Mouse (Mus musculus): Measurements from ENCODE around the gene Ddx51. TPM values are rescaled to one million over a fixed set of nuclear protein-coding genes. Genes with fewer than 3 reads are reported as not detected.

The Ddx51 gene
- 17.9 and 21.2 TPM in 2 replicates for polyA plus RNA-seq (2015; fragmentation: Nextera tagmentation; extraction: Ambion mirVana)

DNA sequence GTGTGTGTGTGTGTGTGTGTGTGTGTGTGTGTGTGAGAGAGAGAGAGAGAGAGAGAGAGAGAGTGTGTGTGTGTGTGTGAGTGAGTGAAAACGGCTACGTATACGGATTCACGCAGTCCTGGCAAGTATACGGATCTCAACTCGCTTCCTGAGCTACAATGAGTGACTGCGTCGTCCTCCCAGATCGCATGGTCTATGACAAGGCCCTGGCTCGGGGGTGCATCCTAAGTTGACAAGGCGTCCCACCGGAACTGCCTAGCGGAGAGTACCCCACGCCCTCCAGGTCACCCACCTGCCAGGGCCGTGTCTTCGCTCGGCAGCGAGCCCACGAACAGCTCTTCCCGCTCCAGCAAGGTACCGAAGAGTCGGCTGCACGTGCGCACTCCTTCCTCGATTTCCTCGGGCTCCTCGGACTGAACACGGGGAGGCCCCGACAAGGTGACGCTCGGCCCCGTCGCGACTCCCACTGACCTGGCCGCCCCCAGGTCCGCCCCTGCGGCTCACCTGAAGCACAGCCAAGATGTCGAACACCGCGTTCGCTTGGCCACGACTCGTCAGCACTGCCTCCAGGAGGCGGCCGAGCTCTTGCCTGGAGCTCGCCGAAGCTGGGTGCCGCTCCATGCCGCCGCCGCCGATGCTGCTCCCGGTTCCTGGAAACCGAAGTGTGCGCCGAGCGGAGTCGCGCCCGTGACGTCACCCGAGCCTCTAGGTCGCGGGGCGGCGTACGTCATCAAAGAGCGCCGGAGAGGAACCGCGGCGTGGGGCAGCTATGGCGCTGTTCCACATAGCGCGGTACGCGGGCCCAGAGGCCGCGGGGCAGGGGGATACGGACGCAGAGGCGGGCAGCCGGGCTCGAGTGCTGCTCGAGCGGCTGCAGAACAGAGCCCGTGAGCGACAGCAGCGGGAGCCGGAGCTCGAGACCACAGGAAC lies at the start of gene Ddx51, which contains the start of gene Noc4l:
Ddx51 (plus strand) TSS at position 733 of the 930 bp plus-strand sequence.
Noc4l (minus strand) TSS at position 699 of the 930 bp plus-strand sequence.
- no peak within 1 kb of the TSS for H3K27ac ChIP-seq
- peak; percentile 88 for ATAC-seq
- H3K4me2 ChIP-seq, result peak within 1 kb of the TSS; percentile 91
- peak within 1 kb of the TSS; percentile 98 for H3K4me3 ChIP-seq
- WGBS, result 1% methylated on average over 91 of the region's 91 CpGs
- H3K9ac ChIP-seq, result peak within 1 kb of the TSS; percentile 85
- H3K36me3 ChIP-seq (ENCODE audit: poor library complexity, severe bottlenecking), result peaks cover 74% of the 10 kb centered on the region
- no peaks in the 10 kb centered on the region for H3K27me3 ChIP-seq
- no peaks in the 10 kb centered on the region for H3K9me3 ChIP-seq (replicated peaks)
- peaks cover 18% of the 10 kb centered on the region for H3K4me1 ChIP-seq

DNA sequence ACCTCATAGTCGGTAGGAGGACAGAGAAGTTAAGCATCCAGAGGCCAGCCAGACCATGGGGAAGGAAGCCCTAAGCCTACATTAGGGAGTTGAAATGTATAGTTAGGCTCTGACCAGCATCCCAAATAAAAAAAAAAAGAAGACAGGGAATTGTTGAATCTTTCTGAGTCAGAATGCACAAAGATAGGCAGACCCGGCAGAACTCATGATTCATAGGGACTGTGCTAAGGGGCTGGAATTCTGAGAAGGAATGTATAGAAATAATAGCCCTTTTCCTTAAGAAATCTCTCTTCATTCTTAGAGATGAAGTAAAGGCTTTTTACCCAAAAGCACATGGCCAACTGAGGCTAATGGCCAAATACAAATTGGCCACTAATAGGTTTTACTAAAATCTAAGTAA lies 48.9 kb upstream of the Ddx51 start:
- Histone ChIP-seq H3K4me1 (no peaks in the 10 kb centered on the region), H3K4me2 (no peak overlapping the region), H3K9ac (no peak overlapping the region), H3K4me3 (no peak overlapping the region), H3K9me3 (replicated peaks) (no peaks in the 10 kb centered on the region), H3K27me3 (peaks cover 11% of the 10 kb centered on the region), H3K27ac (no peak overlapping the region), H3K36me3 (ENCODE audit: poor library complexity, severe bottlenecking) (no peaks in the 10 kb centered on the region)
- no peak for ATAC-seq
- WGBS, result 94% methylated on average over 2 of the region's 2 CpGs

DNA sequence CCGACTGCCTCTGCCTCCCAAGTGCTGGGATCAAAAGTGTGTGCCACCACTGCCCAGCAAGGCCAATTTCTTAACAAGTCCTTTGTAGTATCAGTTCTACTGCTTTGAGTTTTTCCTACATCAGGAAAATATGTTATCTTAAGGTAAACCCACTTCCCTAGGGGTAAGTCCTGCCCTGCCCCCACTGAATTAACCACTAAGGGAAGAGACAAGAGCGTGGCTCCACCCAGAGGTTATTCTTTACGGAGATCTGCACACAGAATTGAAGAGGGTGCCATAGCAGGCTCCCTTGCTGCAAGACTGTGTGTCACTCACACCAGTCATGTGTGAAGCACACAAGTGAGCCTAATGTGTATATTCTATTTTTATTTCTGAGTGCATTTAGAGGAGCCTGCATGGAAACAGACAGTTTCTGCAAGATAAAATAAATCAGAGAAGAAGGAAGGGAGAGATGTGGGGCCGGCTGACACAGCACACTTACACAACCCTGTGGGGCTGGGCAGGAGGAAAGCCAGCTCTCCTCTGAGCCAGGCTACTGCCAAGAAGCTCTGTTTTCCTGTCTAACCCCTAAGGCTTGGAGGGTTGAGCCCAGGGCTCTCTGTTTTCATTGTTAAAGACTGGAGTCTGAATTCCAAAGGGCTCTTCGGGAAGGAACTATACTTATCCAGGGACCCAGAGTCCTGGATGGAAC lies 47.6 kb upstream of the Ddx51 start:
- H3K27me3 ChIP-seq, result peaks cover 13% of the 10 kb centered on the region
- no peak overlapping the region for H3K4me2 ChIP-seq
- no peaks in the 10 kb centered on the region for H3K9me3 ChIP-seq (replicated peaks)
- ATAC-seq, result no peak
- no peaks in the 10 kb centered on the region for H3K36me3 ChIP-seq (ENCODE audit: poor library complexity, severe bottlenecking)
- H3K4me3 ChIP-seq, result no peak overlapping the region
- H3K9ac ChIP-seq, result no peak overlapping the region
- 65% methylated on average over 5 of the region's 5 CpGs for WGBS
- H3K4me1 ChIP-seq, result peaks cover 3% of the 10 kb centered on the region; the same call in 1 of the 2 replicates
- no peak overlapping the region for H3K27ac ChIP-seq

DNA sequence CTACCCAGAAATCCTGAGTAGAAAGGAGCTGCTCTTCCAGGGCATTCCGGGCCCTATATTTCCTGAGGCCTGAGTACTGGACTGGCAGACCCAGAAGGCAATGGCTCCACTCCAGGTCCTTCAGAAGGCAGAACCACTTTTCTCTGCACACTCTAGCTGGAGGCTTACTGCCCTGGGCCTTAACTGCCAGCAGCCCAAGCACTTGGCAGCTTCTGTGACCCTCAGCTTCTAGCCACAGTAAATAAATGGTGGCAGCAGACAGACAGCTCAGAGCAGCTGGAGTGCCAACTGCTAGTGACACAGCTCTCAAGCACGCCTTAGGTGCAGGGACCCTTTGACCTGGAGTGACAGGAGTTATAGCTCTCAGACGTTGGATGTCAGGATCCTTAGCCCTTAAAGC lies 45.5 kb upstream of the Ddx51 start:
- H3K9ac ChIP-seq, result no peak overlapping the region
- H3K27me3 ChIP-seq, result peaks cover 13% of the 10 kb centered on the region
- WGBS, result 79% methylated on average over 3 of the region's 3 CpGs
- no peak overlapping the region for H3K27ac ChIP-seq
- H3K9me3 ChIP-seq (replicated peaks), result no peaks in the 10 kb centered on the region
- H3K4me2 ChIP-seq, result no peak overlapping the region
- no peak for ATAC-seq
- H3K4me3 ChIP-seq, result no peak overlapping the region
- H3K4me1 ChIP-seq, result peaks cover 3% of the 10 kb centered on the region; the same call in 1 of the 2 replicates
- H3K36me3 ChIP-seq (ENCODE audit: poor library complexity, severe bottlenecking), result no peaks in the 10 kb centered on the region

DNA sequence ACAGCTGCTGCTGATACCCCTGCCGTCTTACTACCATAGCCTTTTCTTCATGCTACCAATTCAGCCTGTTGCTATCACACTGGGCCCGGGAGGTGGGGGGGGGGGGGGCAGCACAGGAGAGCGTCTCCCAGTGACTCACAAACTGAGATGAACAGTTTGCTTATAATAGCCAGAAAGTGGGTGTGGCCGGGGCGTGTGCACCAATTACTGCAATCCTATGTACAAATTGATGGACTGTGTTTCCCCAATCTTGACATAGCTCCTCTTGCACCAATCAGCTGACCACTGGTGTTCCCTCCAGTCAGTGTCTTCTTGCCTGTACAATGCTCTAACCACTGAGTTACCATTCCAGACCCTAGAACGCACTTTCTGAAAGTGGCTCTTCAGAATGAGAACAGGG lies 44.9 kb upstream of the Ddx51 start:
- Histone ChIP-seq H3K4me3 (no peak overlapping the region), H3K4me2 (no peak overlapping the region), H3K4me1 (peaks cover 3% of the 10 kb centered on the region; the same call in 1 of the 2 replicates), H3K9ac (no peak overlapping the region), H3K36me3 (ENCODE audit: poor library complexity, severe bottlenecking) (no peaks in the 10 kb centered on the region), H3K9me3 (replicated peaks) (no peaks in the 10 kb centered on the region), H3K27me3 (peaks cover 13% of the 10 kb centered on the region), H3K27ac (no peak overlapping the region)
- ATAC-seq, result no peak
- WGBS, result 73% methylated on average over 6 of the region's 6 CpGs

DNA sequence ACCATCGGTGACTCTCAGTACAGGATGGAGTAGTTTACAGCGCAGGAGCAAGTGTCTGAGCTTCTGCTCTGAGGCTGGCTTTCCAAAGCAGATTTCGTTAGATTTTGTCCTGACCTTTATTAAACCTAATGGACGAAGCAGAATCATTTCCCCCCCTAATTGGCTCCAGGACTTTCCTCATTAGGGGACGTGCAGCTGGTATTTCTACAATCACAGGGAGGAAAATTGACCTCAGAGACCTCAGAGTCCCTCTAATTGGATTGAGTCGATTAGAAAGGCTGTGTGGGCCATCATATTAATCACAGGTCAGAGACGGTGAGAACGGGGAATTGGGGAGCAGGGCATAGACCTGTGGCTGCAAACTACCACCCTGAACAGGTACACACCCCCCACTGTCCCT lies 44.3 kb upstream of the Ddx51 start:
- ATAC-seq, result no peak
- 23% methylated on average over 8 of the region's 8 CpGs for WGBS
- H3K4me3 ChIP-seq, result no peak overlapping the region
- H3K9me3 ChIP-seq (replicated peaks), result no peaks in the 10 kb centered on the region
- no peak overlapping the region for H3K27ac ChIP-seq
- H3K9ac ChIP-seq, result no peak overlapping the region
- no peaks in the 10 kb centered on the region for H3K36me3 ChIP-seq (ENCODE audit: poor library complexity, severe bottlenecking)
- H3K4me2 ChIP-seq, result no peak overlapping the region
- peaks cover 3% of the 10 kb centered on the region; the same call in 1 of the 2 replicates for H3K4me1 ChIP-seq
- H3K27me3 ChIP-seq, result peaks cover 13% of the 10 kb centered on the region

DNA sequence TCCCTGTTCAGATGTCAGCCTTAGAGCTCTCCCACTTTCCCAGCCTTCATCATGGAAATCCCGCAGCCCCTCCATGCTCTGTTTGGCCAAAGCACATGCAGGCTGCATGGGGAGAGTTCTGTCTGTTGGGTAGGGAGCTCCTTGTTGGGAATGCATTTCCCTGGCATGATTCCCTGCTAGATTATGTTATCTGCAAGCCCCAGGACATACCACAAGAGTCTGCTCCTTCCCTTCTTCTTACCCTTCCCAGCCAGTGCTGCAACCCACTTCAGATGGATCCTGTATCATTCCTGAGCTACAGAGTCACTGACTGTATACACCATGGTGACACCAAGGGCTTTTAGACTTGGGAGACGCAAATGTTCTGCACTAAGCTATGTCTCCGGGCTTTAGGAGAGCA lies 43.8 kb upstream of the Ddx51 start:
- WGBS, result 76% methylated on average over 3 of the region's 3 CpGs

DNA sequence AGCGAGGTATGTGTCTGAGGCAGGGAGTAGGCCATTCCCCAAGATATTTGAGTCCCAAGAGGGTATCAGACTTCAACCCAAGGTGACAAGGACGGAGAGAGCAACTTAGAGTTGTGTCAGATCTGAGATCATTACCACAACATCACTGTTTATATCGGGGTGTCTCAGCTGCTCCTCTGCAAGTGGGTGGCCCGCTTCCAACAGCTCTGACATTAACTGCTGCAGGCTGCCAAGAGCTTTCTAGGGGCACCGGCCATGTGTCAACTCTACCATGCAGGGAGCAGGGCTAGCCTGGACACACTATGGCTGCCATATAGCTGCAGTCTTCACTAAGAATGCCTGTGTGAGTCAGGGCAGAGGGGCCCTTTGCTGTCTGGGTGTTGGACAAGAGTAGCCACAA lies 43.4 kb upstream of the Ddx51 start:
- H3K4me1 ChIP-seq, result peaks cover 3% of the 10 kb centered on the region; the same call in 1 of the 2 replicates
- no peak overlapping the region for H3K4me3 ChIP-seq
- H3K36me3 ChIP-seq (ENCODE audit: poor library complexity, severe bottlenecking), result no peaks in the 10 kb centered on the region
- no peak overlapping the region for H3K9ac ChIP-seq
- WGBS, result 76% methylated on average over 5 of the region's 5 CpGs
- H3K27me3 ChIP-seq, result peaks cover 13% of the 10 kb centered on the region
- ATAC-seq, result no peak
- no peak overlapping the region for H3K4me2 ChIP-seq
- no peaks in the 10 kb centered on the region for H3K9me3 ChIP-seq (replicated peaks)
- H3K27ac ChIP-seq, result no peak overlapping the region

More for the DNA sequence above, 43.8 kb upstream of the Ddx51 start:
- H3K27ac ChIP-seq, result no peak overlapping the region
- peaks cover 13% of the 10 kb centered on the region for H3K27me3 ChIP-seq
- H3K4me1 ChIP-seq, result peaks cover 3% of the 10 kb centered on the region; the same call in 1 of the 2 replicates
- H3K9ac ChIP-seq, result no peak overlapping the region
- no peak overlapping the region for H3K4me3 ChIP-seq
- no peak overlapping the region for H3K4me2 ChIP-seq
- no peak for ATAC-seq
- H3K36me3 ChIP-seq (ENCODE audit: poor library complexity, severe bottlenecking), result no peaks in the 10 kb centered on the region
- no peaks in the 10 kb centered on the region for H3K9me3 ChIP-seq (replicated peaks)

DNA sequence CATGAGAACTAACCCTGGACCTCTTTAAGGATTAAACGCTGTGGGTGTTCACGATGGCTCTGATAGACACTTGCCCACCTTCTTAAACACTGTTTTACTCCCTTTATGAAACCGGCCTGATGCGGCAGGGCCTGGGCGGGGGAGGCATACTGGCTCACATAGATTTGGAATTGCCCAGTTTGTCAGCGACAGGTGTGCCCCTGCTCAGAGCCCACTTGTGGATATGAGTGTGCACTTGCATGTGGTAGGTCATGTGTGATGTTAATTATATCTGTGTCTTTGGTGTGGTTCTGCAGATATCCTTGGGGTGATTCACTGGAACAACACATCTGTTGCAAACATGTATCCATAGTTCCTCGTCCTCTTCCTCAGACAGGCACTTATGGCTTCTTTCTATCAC lies 42.8 kb upstream of the Ddx51 start:
- no peaks in the 10 kb centered on the region for H3K36me3 ChIP-seq (ENCODE audit: poor library complexity, severe bottlenecking)
- no peak overlapping the region for H3K27ac ChIP-seq
- ATAC-seq, result no peak
- H3K9me3 ChIP-seq (replicated peaks), result no peaks in the 10 kb centered on the region
- WGBS, result 91% methylated on average over 7 of the region's 7 CpGs
- H3K4me3 ChIP-seq, result no peak overlapping the region
- peaks cover 13% of the 10 kb centered on the region for H3K27me3 ChIP-seq
- no peak overlapping the region for H3K9ac ChIP-seq
- H3K4me1 ChIP-seq, result peaks cover 3% of the 10 kb centered on the region; the same call in 1 of the 2 replicates
- no peak overlapping the region for H3K4me2 ChIP-seq

DNA sequence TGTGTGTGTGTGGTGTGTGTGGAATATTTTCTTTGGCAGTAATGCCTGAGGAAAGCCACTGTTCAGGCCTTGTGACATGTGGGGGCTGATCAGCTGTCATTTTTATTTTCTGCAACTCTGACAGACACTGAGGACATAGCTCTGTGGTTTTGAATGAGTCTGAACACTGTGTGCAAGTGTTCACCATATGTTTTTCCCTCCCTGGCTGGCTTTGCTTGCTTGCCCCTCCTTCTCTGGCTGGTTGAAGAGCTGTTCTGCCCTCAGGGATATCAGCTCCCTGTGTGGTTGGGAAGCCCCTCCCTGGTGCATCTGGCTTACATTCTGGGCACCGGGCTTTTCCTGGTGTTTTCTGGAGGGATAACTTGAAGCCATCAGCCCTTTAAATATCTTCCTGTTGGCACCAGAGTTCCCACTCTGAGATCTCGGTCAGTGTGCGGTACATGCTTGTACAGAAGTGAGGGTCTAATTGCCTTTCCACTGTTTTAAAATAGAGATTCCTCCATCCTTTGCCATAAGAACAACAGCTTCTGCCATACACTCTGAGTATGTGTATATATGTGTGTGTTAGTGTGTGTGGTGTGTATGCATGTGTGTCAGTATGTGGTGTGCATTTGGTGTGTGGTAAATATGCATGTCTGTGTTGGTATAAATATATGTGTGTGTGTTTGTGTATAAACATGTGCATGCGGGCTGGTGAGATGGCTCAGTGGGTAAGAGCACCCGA lies 41.7 kb upstream of the Ddx51 start:
- peak; percentile 86 for ATAC-seq
- peaks cover 3% of the 10 kb centered on the region; the same call in 1 of the 2 replicates for H3K4me1 ChIP-seq
- no peak overlapping the region for H3K4me2 ChIP-seq
- no peak overlapping the region for H3K9ac ChIP-seq
- H3K9me3 ChIP-seq (replicated peaks), result no peaks in the 10 kb centered on the region
- no peak overlapping the region for H3K4me3 ChIP-seq
- no peaks in the 10 kb centered on the region for H3K36me3 ChIP-seq (ENCODE audit: poor library complexity, severe bottlenecking)
- H3K27ac ChIP-seq, result no peak overlapping the region; the same call in 1 of the 2 replicates
- peaks cover 9% of the 10 kb centered on the region for H3K27me3 ChIP-seq
- WGBS, result 80% methylated on average over 5 of the region's 5 CpGs

DNA sequence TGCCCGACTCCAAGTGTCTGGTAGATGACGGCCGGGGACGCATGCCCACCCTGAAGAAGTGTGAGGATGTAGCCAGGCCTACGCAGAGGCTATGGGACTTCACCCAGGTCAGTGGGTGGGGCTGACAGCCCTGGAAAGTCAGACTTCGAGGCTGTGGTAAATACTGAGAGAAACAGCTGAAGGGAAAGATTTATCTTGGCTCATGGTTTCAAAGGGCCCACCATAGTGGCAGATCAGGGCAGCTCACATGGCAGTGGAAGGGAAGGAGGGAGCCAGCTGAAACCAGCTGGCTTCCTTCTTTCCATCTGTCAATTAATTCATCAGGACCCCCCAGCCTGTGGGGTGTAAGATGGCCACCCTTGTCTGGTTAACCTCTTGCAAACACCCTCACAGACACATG lies 34.0 kb upstream of the Ddx51 start:
- H3K4me2 ChIP-seq, result no peak overlapping the region
- H3K4me1 ChIP-seq, result no peaks in the 10 kb centered on the region
- H3K36me3 ChIP-seq (ENCODE audit: poor library complexity, severe bottlenecking), result no peaks in the 10 kb centered on the region
- H3K9ac ChIP-seq, result no peak overlapping the region
- WGBS, result 91% methylated on average over 6 of the region's 6 CpGs
- no peak overlapping the region for H3K27ac ChIP-seq
- H3K27me3 ChIP-seq, result no peaks in the 10 kb centered on the region
- H3K4me3 ChIP-seq, result no peak overlapping the region
- no peak for ATAC-seq
- no peaks in the 10 kb centered on the region for H3K9me3 ChIP-seq (replicated peaks)

Data from forebrain, embryonic 13.5 days (tissue).